Mouse (Mus musculus) heart, embryonic 13.5 days (tissue): ENCODE data around the gene Bri3. TPM values are rescaled to one million over a fixed set of nuclear protein-coding genes. Genes with fewer than 3 reads are reported as not detected.

Experiments used
- ATAC-seq: fragments of 200-750 bp; cut with Nextera tagmentation; 2 replicates; pipeline ENCODE4 v1.8.0; 2017; ENCODE audit warnings: moderate TSS enrichment; ENCODE audit not compliant: insufficient number of reproducible peaks, low FRiP score, low TSS enrichment; ENCODE audit errors: extremely low read depth
- H3K27ac ChIP-seq: fragments of 300-500 bp; sonication (generic); replicated peaks from 2 replicates; pipeline ENCODE4 v1.5.1; 2015; ENCODE audit warnings: moderate library complexity, mild to moderate bottlenecking, inconsistent platforms
- H3K27me3 ChIP-seq: fragments of 300-500 bp; sonication (generic); replicated peaks from 2 replicates; pipeline ENCODE4 v1.6.1; 2015; ENCODE audit warnings: mild to moderate bottlenecking, inconsistent platforms
- H3K36me3 ChIP-seq: fragments of 300-500 bp; sonication (generic); 2 replicates; pipeline ENCODE4 v1.6.1; 2015; ENCODE audit warnings: mild to moderate bottlenecking, inconsistent platforms
- H3K4me1 ChIP-seq: fragments of 300-500 bp; sonication (generic); 2 replicates; pipeline ENCODE4 v1.6.1; 2015; ENCODE audit warnings: inconsistent platforms
- H3K4me2 ChIP-seq: fragments of 300-500 bp; sonication (generic); 2 replicates; pipeline ENCODE4 v1.6.1; 2015; ENCODE audit warnings: inconsistent platforms, mild to moderate bottlenecking, moderate library complexity
- H3K4me3 ChIP-seq: fragments of 300-500 bp; sonication (generic); 2 replicates; pipeline ENCODE4 v1.5.1; 2015; ENCODE audit warnings: moderate library complexity, mild to moderate bottlenecking, inconsistent platforms
- H3K9ac ChIP-seq: fragments of 300-500 bp; sonication (generic); 2 replicates; pipeline ENCODE4 v1.6.1; 2015; ENCODE audit warnings: inconsistent platforms, mild to moderate bottlenecking, moderate library complexity
- H3K9me3 ChIP-seq: fragments of 300-500 bp; sonication (generic); 2 replicates; pipeline ENCODE4 v1.6.1; 2016; ENCODE audit warnings: inconsistent platforms
- WGBS: fragments of 180-500 bp; shearing (Covaris S2); methylation state at CpG from one replicate; pipeline ENCODE4 v1.1.7; 2015; ENCODE audit warnings: mixed read lengths; 5-methylcytosine and 5-hydroxymethylcytosine counted together
- polyA plus RNA-seq: library from polyadenylated mRNA; unstranded; fragments of >200 nt; fragmentation: Nextera tagmentation; extraction: Ambion mirVana; gene quantifications from 2 replicates; pipeline ENCODE4 v1.2.1, GENCODE M21; 2015

Gene Bri3
- 126 and 137 TPM in 2 replicates for polyA plus RNA-seq

GRCm38 (mm10) chr5:144243901-144244487 is at the start of gene Bri3:
Gene Bri3 (plus strand): TSS chr5:144244437.
- H3K27me3 ChIP-seq, result no peaks in the 10 kb centered on the region
- H3K9me3 ChIP-seq, result no peaks in the 10 kb centered on the region
- peaks cover 24% of the 10 kb centered on the region for H3K4me1 ChIP-seq
- H3K9ac ChIP-seq, result no peak within 1 kb of the TSS
- no peak for ATAC-seq
- no peaks in the 10 kb centered on the region for H3K36me3 ChIP-seq
- H3K27ac ChIP-seq, result no peak within 1 kb of the TSS
- WGBS, result 80% methylated on average over 7 of the region's 7 CpGs
- no peak within 1 kb of the TSS for H3K4me3 ChIP-seq
- H3K4me2 ChIP-seq, result no peak within 1 kb of the TSS

- Histone ChIP-seq H3K36me3 (peaks cover 6% of the 10 kb centered on the region), H3K9me3 (no peaks in the 10 kb centered on the region), H3K27me3 (no peaks in the 10 kb centered on the region), H3K9ac (no peak overlapping the region), H3K27ac (no peak overlapping the region), H3K4me1 (peaks cover 9% of the 10 kb centered on the region), H3K4me2 (no peak overlapping the region), H3K4me3 (no peak overlapping the region)
- ATAC-seq, result no peak
- 82% methylated on average over 8 of the region's 8 CpGs for WGBS
Measured at GRCm38 (mm10) chr5:144195567-144195966, 48.7 kb upstream of the Bri3 start.

GRCm38 (mm10) chr5:144200616-144201015 is 43.6 kb upstream of the Bri3 start:
- Histone ChIP-seq H3K4me2 (no peak overlapping the region), H3K27me3 (no peaks in the 10 kb centered on the region), H3K9me3 (peaks cover 7% of the 10 kb centered on the region; the same call in 1 of the 2 replicates), H3K36me3 (peaks cover 55% of the 10 kb centered on the region), H3K27ac (no peak overlapping the region), H3K9ac (no peak overlapping the region), H3K4me3 (no peak overlapping the region), H3K4me1 (no peaks in the 10 kb centered on the region)
- 71% methylated on average over 11 of the region's 11 CpGs for WGBS
- ATAC-seq, result no peak

GRCm38 (mm10) chr5:144202430-144202829 is 41.8 kb upstream of the Bri3 start:
- no peak overlapping the region for H3K4me3 ChIP-seq
- H3K36me3 ChIP-seq, result peaks cover 73% of the 10 kb centered on the region
- no peaks in the 10 kb centered on the region for H3K4me1 ChIP-seq
- H3K27ac ChIP-seq, result no peak overlapping the region
- ATAC-seq, result no peak
- H3K27me3 ChIP-seq, result no peaks in the 10 kb centered on the region
- H3K9ac ChIP-seq, result no peak overlapping the region
- H3K4me2 ChIP-seq, result no peak overlapping the region
- H3K9me3 ChIP-seq, result peaks cover 7% of the 10 kb centered on the region; the same call in 1 of the 2 replicates
- WGBS, result 95% methylated on average over 6 of the region's 6 CpGs

GRCm38 (mm10) chr5:144203398-144203959 is 40.8 kb upstream of the Bri3 start:
- Histone ChIP-seq H3K9ac (no peak overlapping the region), H3K9me3 (peaks cover 7% of the 10 kb centered on the region; the same call in 1 of the 2 replicates), H3K4me2 (no peak overlapping the region), H3K36me3 (peaks cover 81% of the 10 kb centered on the region), H3K27ac (no peak overlapping the region), H3K4me3 (no peak overlapping the region), H3K4me1 (no peaks in the 10 kb centered on the region), H3K27me3 (no peaks in the 10 kb centered on the region)
- no peak for ATAC-seq
- 87% methylated on average over 10 of the region's 10 CpGs for WGBS

GRCm38 (mm10) chr5:144204303-144204702 is 39.9 kb upstream of the Bri3 start:
- Histone ChIP-seq H3K4me1 (no peaks in the 10 kb centered on the region), H3K9ac (no peak overlapping the region), H3K27me3 (no peaks in the 10 kb centered on the region), H3K4me2 (no peak overlapping the region), H3K9me3 (peaks cover 7% of the 10 kb centered on the region; the same call in 1 of the 2 replicates), H3K27ac (no peak overlapping the region), H3K36me3 (peaks cover 86% of the 10 kb centered on the region), H3K4me3 (no peak overlapping the region)
- ATAC-seq, result no peak
- 87% methylated on average over 12 of the region's 12 CpGs for WGBS

GRCm38 (mm10) chr5:144204911-144205310 is 39.3 kb upstream of the Bri3 start:
- Histone ChIP-seq H3K4me1 (no peaks in the 10 kb centered on the region), H3K9me3 (peaks cover 7% of the 10 kb centered on the region; the same call in 1 of the 2 replicates), H3K4me3 (no peak overlapping the region), H3K36me3 (peaks cover 91% of the 10 kb centered on the region), H3K4me2 (no peak overlapping the region), H3K9ac (no peak overlapping the region), H3K27ac (no peak overlapping the region), H3K27me3 (no peaks in the 10 kb centered on the region)
- no peak for ATAC-seq
- WGBS, result 82% methylated on average over 10 of the region's 10 CpGs

GRCm38 (mm10) chr5:144206069-144206468 is 38.2 kb upstream of the Bri3 start:
- H3K36me3 ChIP-seq, result peaks cover 92% of the 10 kb centered on the region
- WGBS, result 93% methylated on average over 15 of the region's 15 CpGs
- H3K27me3 ChIP-seq, result no peaks in the 10 kb centered on the region

GRCm38 (mm10) chr5:144207478-144207877 is 36.8 kb upstream of the Bri3 start:
- WGBS, result 46% methylated on average over 11 of the region's 11 CpGs
- no peaks in the 10 kb centered on the region for H3K27me3 ChIP-seq
- ATAC-seq, result no peak
- H3K4me1 ChIP-seq, result no peaks in the 10 kb centered on the region
- peaks cover 92% of the 10 kb centered on the region for H3K36me3 ChIP-seq
- H3K27ac ChIP-seq, result no peak overlapping the region
- no peak overlapping the region for H3K4me3 ChIP-seq
- H3K9me3 ChIP-seq, result peaks cover 4% of the 10 kb centered on the region; the same call in 1 of the 2 replicates
- H3K4me2 ChIP-seq, result no peak overlapping the region
- no peak overlapping the region for H3K9ac ChIP-seq

More at GRCm38 (mm10) chr5:144206069-144206468, 38.2 kb upstream of the Bri3 start:
- H3K4me2 ChIP-seq, result no peak overlapping the region
- no peak overlapping the region for H3K4me3 ChIP-seq
- peaks cover 7% of the 10 kb centered on the region; the same call in 1 of the 2 replicates for H3K9me3 ChIP-seq
- no peak overlapping the region for H3K9ac ChIP-seq
- no peak for ATAC-seq
- H3K4me1 ChIP-seq, result no peaks in the 10 kb centered on the region
- no peak overlapping the region for H3K27ac ChIP-seq

GRCm38 (mm10) chr5:144214453-144214852 is 29.8 kb upstream of the Bri3 start:
- Histone ChIP-seq H3K36me3 (peaks cover 67% of the 10 kb centered on the region), H3K4me2 (no peak overlapping the region), H3K4me1 (peaks cover 4% of the 10 kb centered on the region; the same call in 1 of the 2 replicates), H3K4me3 (no peak overlapping the region), H3K9ac (no peak overlapping the region), H3K27ac (no peak overlapping the region), H3K9me3 (no peaks in the 10 kb centered on the region), H3K27me3 (no peaks in the 10 kb centered on the region)
- WGBS, result 19% methylated on average over 7 of the region's 7 CpGs
- no peak for ATAC-seq

- no peak for ATAC-seq
- no peaks in the 10 kb centered on the region for H3K27me3 ChIP-seq
- H3K9ac ChIP-seq, result no peak overlapping the region
- peaks cover 4% of the 10 kb centered on the region; the same call in 1 of the 2 replicates for H3K4me1 ChIP-seq
- H3K4me3 ChIP-seq, result no peak overlapping the region
- WGBS, result 83% methylated on average over 2 of the region's 2 CpGs
- no peak overlapping the region for H3K27ac ChIP-seq
- H3K36me3 ChIP-seq, result peaks cover 52% of the 10 kb centered on the region
- H3K4me2 ChIP-seq, result no peak overlapping the region
- no peaks in the 10 kb centered on the region for H3K9me3 ChIP-seq
Measured at GRCm38 (mm10) chr5:144215992-144216391, 28.2 kb upstream of the Bri3 start.

- no peak overlapping the region for H3K4me3 ChIP-seq
- no peaks in the 10 kb centered on the region for H3K9me3 ChIP-seq
- H3K9ac ChIP-seq, result no peak overlapping the region
- no peak overlapping the region for H3K4me2 ChIP-seq
- 80% methylated on average over 7 of the region's 7 CpGs for WGBS
- H3K27ac ChIP-seq, result no peak overlapping the region
- H3K36me3 ChIP-seq, result peaks cover 34% of the 10 kb centered on the region
- no peaks in the 10 kb centered on the region for H3K27me3 ChIP-seq
- H3K4me1 ChIP-seq, result peaks cover 18% of the 10 kb centered on the region
- ATAC-seq, result no peak
Measured at GRCm38 (mm10) chr5:144218061-144218460, 26.2 kb upstream of the Bri3 start.
